Mouse (Mus musculus) heart, embryonic 13.5 days (tissue): ENCODE results near the gene Igsf21. TPM values are rescaled to one million over a fixed set of nuclear protein-coding genes. Genes with fewer than 3 reads are reported as not detected.

Experiments
- ATAC-seq: fragments of 200-750 bp; cut with Nextera tagmentation; 2 replicates; pipeline ENCODE4 v1.8.0; 2017; ENCODE audit warnings: moderate TSS enrichment; ENCODE audit not compliant: insufficient number of reproducible peaks, low FRiP score, low TSS enrichment; ENCODE audit errors: extremely low read depth
- H3K27ac ChIP-seq: fragments of 300-500 bp; sonication (generic); replicated peaks from 2 replicates; pipeline ENCODE4 v1.5.1; 2015; ENCODE audit warnings: moderate library complexity, mild to moderate bottlenecking, inconsistent platforms
- H3K27me3 ChIP-seq: fragments of 300-500 bp; sonication (generic); replicated peaks from 2 replicates; pipeline ENCODE4 v1.6.1; 2015; ENCODE audit warnings: mild to moderate bottlenecking, inconsistent platforms
- H3K36me3 ChIP-seq: fragments of 300-500 bp; sonication (generic); 2 replicates; pipeline ENCODE4 v1.6.1; 2015; ENCODE audit warnings: mild to moderate bottlenecking, inconsistent platforms
- H3K4me1 ChIP-seq: fragments of 300-500 bp; sonication (generic); 2 replicates; pipeline ENCODE4 v1.6.1; 2015; ENCODE audit warnings: inconsistent platforms
- H3K4me2 ChIP-seq: fragments of 300-500 bp; sonication (generic); 2 replicates; pipeline ENCODE4 v1.6.1; 2015; ENCODE audit warnings: inconsistent platforms, mild to moderate bottlenecking, moderate library complexity
- H3K4me3 ChIP-seq: fragments of 300-500 bp; sonication (generic); 2 replicates; pipeline ENCODE4 v1.5.1; 2015; ENCODE audit warnings: moderate library complexity, mild to moderate bottlenecking, inconsistent platforms
- H3K9ac ChIP-seq: fragments of 300-500 bp; sonication (generic); 2 replicates; pipeline ENCODE4 v1.6.1; 2015; ENCODE audit warnings: inconsistent platforms, mild to moderate bottlenecking, moderate library complexity
- H3K9me3 ChIP-seq: fragments of 300-500 bp; sonication (generic); 2 replicates; pipeline ENCODE4 v1.6.1; 2016; ENCODE audit warnings: inconsistent platforms
- WGBS: fragments of 180-500 bp; shearing (Covaris S2); methylation state at CpG from one replicate; pipeline ENCODE4 v1.1.7; 2015; ENCODE audit warnings: mixed read lengths; 5-methylcytosine and 5-hydroxymethylcytosine counted together
- polyA plus RNA-seq: library from polyadenylated mRNA; unstranded; fragments of >200 nt; fragmentation: Nextera tagmentation; extraction: Ambion mirVana; gene quantifications from 2 replicates; pipeline ENCODE4 v1.2.1, GENCODE M21; 2015

The Igsf21 gene
- polyA plus RNA-seq, 1 experiment from 2014 or later = 0.13 TPM

- H3K4me3 ChIP-seq = no peak overlapping the region
- peaks cover 7% of the 10 kb centered on the region; the same call in 1 of the 2 replicates for H3K4me1 ChIP-seq
- H3K36me3 ChIP-seq = no peaks in the 10 kb centered on the region
- no peak overlapping the region for H3K9ac ChIP-seq
- ATAC-seq = no peak
- H3K4me2 ChIP-seq = no peak overlapping the region
- H3K27ac ChIP-seq = no peak overlapping the region
- peaks cover 32% of the 10 kb centered on the region for H3K27me3 ChIP-seq
- H3K9me3 ChIP-seq = no peaks in the 10 kb centered on the region
- 20% methylated on average over 9 of the region's 9 CpGs for WGBS
Observed at GRCm38 (mm10) chr4:140131625-140132321, 114.8 kb downstream of the Igsf21 start.

- H3K4me3 ChIP-seq = no peak overlapping the region
- H3K4me2 ChIP-seq = no peak overlapping the region
- H3K9me3 ChIP-seq = no peaks in the 10 kb centered on the region
- no peaks in the 10 kb centered on the region for H3K36me3 ChIP-seq
- ATAC-seq = no peak
- WGBS = 4% methylated on average over 5 of the region's 5 CpGs
- peaks cover 32% of the 10 kb centered on the region for H3K27me3 ChIP-seq
- peaks cover 7% of the 10 kb centered on the region; the same call in 1 of the 2 replicates for H3K4me1 ChIP-seq
- H3K27ac ChIP-seq = no peak overlapping the region
- H3K9ac ChIP-seq = no peak overlapping the region
Observed at GRCm38 (mm10) chr4:140131201-140131600, 115.4 kb downstream of the Igsf21 start.

- H3K4me3 ChIP-seq = no peak overlapping the region
Observed at GRCm38 (mm10) chr4:140129553-140130275, 116.9 kb downstream of the Igsf21 start.

GRCm38 (mm10) chr4:140128116-140128515 is 118.5 kb downstream of the Igsf21 start:
- Histone ChIP-seq H3K27ac (no peak overlapping the region), H3K9me3 (no peaks in the 10 kb centered on the region), H3K4me3 (no peak overlapping the region), H3K9ac (no peak overlapping the region), H3K36me3 (no peaks in the 10 kb centered on the region), H3K4me2 (no peak overlapping the region), H3K4me1 (peaks cover 7% of the 10 kb centered on the region; the same call in 1 of the 2 replicates), H3K27me3 (peaks cover 39% of the 10 kb centered on the region)
- ATAC-seq = no peak
- WGBS = 71% methylated on average over 11 of the region's 11 CpGs

More at GRCm38 (mm10) chr4:140129553-140130275, 116.9 kb downstream of the Igsf21 start:
- H3K9me3 ChIP-seq = no peaks in the 10 kb centered on the region
- WGBS = 37% methylated on average over 12 of the region's 12 CpGs
- H3K27ac ChIP-seq = no peak overlapping the region
- H3K4me1 ChIP-seq = peaks cover 7% of the 10 kb centered on the region; the same call in 1 of the 2 replicates
- H3K4me2 ChIP-seq = no peak overlapping the region
- no peak for ATAC-seq
- no peaks in the 10 kb centered on the region for H3K36me3 ChIP-seq
- peaks cover 40% of the 10 kb centered on the region for H3K27me3 ChIP-seq
- no peak overlapping the region for H3K9ac ChIP-seq

- H3K4me3 ChIP-seq = no peak overlapping the region
- peaks cover 25% of the 10 kb centered on the region for H3K27me3 ChIP-seq
- WGBS = 77% methylated on average over 7 of the region's 7 CpGs
- no peak overlapping the region for H3K9ac ChIP-seq
- no peaks in the 10 kb centered on the region for H3K36me3 ChIP-seq
- H3K4me2 ChIP-seq = no peak overlapping the region
- H3K9me3 ChIP-seq = no peaks in the 10 kb centered on the region
- H3K4me1 ChIP-seq = peaks cover 4% of the 10 kb centered on the region; the same call in 1 of the 2 replicates
- no peak for ATAC-seq
- no peak overlapping the region for H3K27ac ChIP-seq
Observed at GRCm38 (mm10) chr4:140125806-140126205, 120.8 kb downstream of the Igsf21 start.

- H3K27ac ChIP-seq = no peak overlapping the region
- H3K9me3 ChIP-seq = no peaks in the 10 kb centered on the region
- peaks cover 35% of the 10 kb centered on the region for H3K27me3 ChIP-seq
- H3K36me3 ChIP-seq = no peaks in the 10 kb centered on the region
- H3K4me2 ChIP-seq = no peak overlapping the region
- WGBS = 77% methylated on average over 5 of the region's 5 CpGs
- no peak overlapping the region for H3K9ac ChIP-seq
- H3K4me1 ChIP-seq = no peaks in the 10 kb centered on the region
- ATAC-seq = no peak
- no peak overlapping the region for H3K4me3 ChIP-seq
Observed at GRCm38 (mm10) chr4:140122534-140122933, 124.0 kb downstream of the Igsf21 start.

- no peak overlapping the region for H3K9ac ChIP-seq
- H3K4me2 ChIP-seq = no peak overlapping the region
- 76% methylated on average over 7 of the region's 7 CpGs for WGBS
- H3K27me3 ChIP-seq = peaks cover 26% of the 10 kb centered on the region
- no peaks in the 10 kb centered on the region for H3K9me3 ChIP-seq
- ATAC-seq = no peak
- no peak overlapping the region for H3K4me3 ChIP-seq
- no peaks in the 10 kb centered on the region for H3K36me3 ChIP-seq
- H3K4me1 ChIP-seq = no peaks in the 10 kb centered on the region
- H3K27ac ChIP-seq = no peak overlapping the region
Observed at GRCm38 (mm10) chr4:140117275-140117691, 129.3 kb downstream of the Igsf21 start.

GRCm38 (mm10) chr4:140115756-140116155 is 130.8 kb downstream of the Igsf21 start:
- Histone ChIP-seq H3K27ac (no peak overlapping the region), H3K9me3 (no peaks in the 10 kb centered on the region), H3K9ac (no peak overlapping the region), H3K4me1 (no peaks in the 10 kb centered on the region), H3K36me3 (no peaks in the 10 kb centered on the region), H3K4me2 (no peak overlapping the region), H3K4me3 (no peak overlapping the region), H3K27me3 (peaks cover 36% of the 10 kb centered on the region)
- WGBS = 71% methylated on average over 9 of the region's 9 CpGs
- no peak for ATAC-seq

GRCm38 (mm10) chr4:140115053-140115452 is 131.5 kb downstream of the Igsf21 start:
- Histone ChIP-seq H3K4me3 (no peak overlapping the region), H3K27ac (no peak overlapping the region), H3K36me3 (no peaks in the 10 kb centered on the region), H3K4me2 (no peak overlapping the region), H3K9ac (no peak overlapping the region), H3K27me3 (peaks cover 39% of the 10 kb centered on the region), H3K9me3 (no peaks in the 10 kb centered on the region), H3K4me1 (no peaks in the 10 kb centered on the region)
- 77% methylated on average over 6 of the region's 6 CpGs for WGBS
- ATAC-seq = no peak

- H3K27ac ChIP-seq = no peak overlapping the region
- no peak overlapping the region for H3K4me2 ChIP-seq
- WGBS = 77% methylated on average over 18 of the region's 18 CpGs
- H3K9me3 ChIP-seq = no peaks in the 10 kb centered on the region
- peaks cover 51% of the 10 kb centered on the region for H3K27me3 ChIP-seq
- no peak for ATAC-seq
- no peak overlapping the region for H3K9ac ChIP-seq
- H3K36me3 ChIP-seq = no peaks in the 10 kb centered on the region
- H3K4me1 ChIP-seq = peaks cover 4% of the 10 kb centered on the region; the same call in 1 of the 2 replicates
- H3K4me3 ChIP-seq = no peak overlapping the region
Observed at GRCm38 (mm10) chr4:140113690-140114475, 132.7 kb downstream of the Igsf21 start.

- ATAC-seq = no peak
- no peaks in the 10 kb centered on the region for H3K9me3 ChIP-seq
- peaks cover 71% of the 10 kb centered on the region for H3K27me3 ChIP-seq
- H3K27ac ChIP-seq = no peak overlapping the region
- WGBS = 42% methylated on average over 6 of the region's 6 CpGs
- H3K4me1 ChIP-seq = peaks cover 13% of the 10 kb centered on the region; the same call in 1 of the 2 replicates
- H3K36me3 ChIP-seq = no peaks in the 10 kb centered on the region
- H3K4me3 ChIP-seq = peak overlapping the region; percentile 41
- peak overlapping the region; percentile 66 for H3K4me2 ChIP-seq
- no peak overlapping the region; the same call in 1 of the 2 replicates for H3K9ac ChIP-seq
Observed at GRCm38 (mm10) chr4:140109626-140109948, 137.0 kb downstream of the Igsf21 start.
